Mouse (Mus musculus): ENCODE results near the gene Macrod1.

- TF ChIP-seq CTCF (IDR thresholded peaks at IDR 0.05) (no peak), EP300 (IDR thresholded peaks at IDR 0.05) (no peak)
Measured at GRCm38 (mm10) chr19:7073997-7074781, 17.6 kb downstream of the Macrod1 start.

Measured in lung, postnatal 0 days (tissue).